Mouse (Mus musculus) limb, embryonic 12.5 days (tissue): ENCODE measurements around the gene Tex45. TPM values are rescaled to one million over a fixed set of nuclear protein-coding genes. Genes with fewer than 3 reads are reported as not detected.

Experiments used
- ATAC-seq: fragments of 200-750 bp; cut with Nextera tagmentation; 2 replicates; pipeline ENCODE4 v1.8.0; 2017; ENCODE audit warnings: low read depth, moderate TSS enrichment; ENCODE audit not compliant: insufficient number of reproducible peaks, insufficient read depth, low FRiP score, low TSS enrichment
- H3K27ac ChIP-seq: fragments of 300-500 bp; sonication (generic); 2 replicates; pipeline ENCODE4 v1.5.1; 2016; ENCODE audit warnings: mild to moderate bottlenecking, moderate library complexity
- H3K27me3 ChIP-seq: fragments of 300-500 bp; sonication (generic); 2 replicates; pipeline ENCODE4 v1.6.1; 2016; ENCODE audit warnings: mild to moderate bottlenecking, moderate library complexity
- H3K36me3 ChIP-seq: fragments of 300-500 bp; sonication (generic); 2 replicates; pipeline ENCODE4 v1.6.1; 2016; ENCODE audit warnings: mild to moderate bottlenecking, moderate library complexity
- H3K4me1 ChIP-seq: fragments of 300-500 bp; sonication (generic); replicated peaks from 2 replicates; pipeline ENCODE4 v1.6.1; 2016
- H3K4me2 ChIP-seq: fragments of 300-500 bp; sonication (generic); 2 replicates; pipeline ENCODE4 v1.6.1; 2016; ENCODE audit warnings: mild to moderate bottlenecking, moderate library complexity
- H3K4me3 ChIP-seq: fragments of 300-500 bp; sonication (generic); replicated peaks from 2 replicates; pipeline ENCODE4 v1.5.1; 2016; ENCODE audit warnings: mild to moderate bottlenecking
- H3K9ac ChIP-seq: fragments of 300-500 bp; sonication (generic); replicated peaks from 2 replicates; pipeline ENCODE4 v1.6.1; 2016; ENCODE audit warnings: mild to moderate bottlenecking, moderate library complexity
- H3K9me3 ChIP-seq: fragments of 300-500 bp; sonication (generic); 2 replicates; pipeline ENCODE4 v1.6.1; 2016; ENCODE audit warnings: mild to moderate bottlenecking, moderate library complexity
- WGBS: fragments of 180-500 bp; shearing (Covaris S2); methylation state at CpG from one replicate; pipeline ENCODE4 v1.1.7; 2016; 5-methylcytosine and 5-hydroxymethylcytosine counted together
- polyA plus RNA-seq: library from polyadenylated mRNA; unstranded; fragments of >200 nt; fragmentation: Nextera tagmentation; extraction: Ambion mirVana; gene quantifications from 2 replicates; pipeline ENCODE4 v1.2.1, GENCODE M21; 2016

The Tex45 gene
- polyA plus RNA-seq, 1 experiment from 2014 or later, result not detected

- H3K9me3 ChIP-seq, result no peaks in the 10 kb centered on the region
- WGBS, result 81% methylated on average over 2 of the region's 2 CpGs
- H3K27ac ChIP-seq, result no peak overlapping the region
- H3K27me3 ChIP-seq, result no peaks in the 10 kb centered on the region
- no peak overlapping the region for H3K4me3 ChIP-seq
- H3K36me3 ChIP-seq, result peaks cover 10% of the 10 kb centered on the region; the same call in 1 of the 2 replicates
- no peak overlapping the region for H3K4me2 ChIP-seq
- H3K4me1 ChIP-seq, result peaks cover 8% of the 10 kb centered on the region; the same call in 1 of the 2 replicates
- H3K9ac ChIP-seq, result no peak overlapping the region
- no peak for ATAC-seq
These were observed 7.4 kb upstream of the Tex45 start for GRCm38 (mm10) chr8:3463248-3463647.

- H3K4me2 ChIP-seq, result no peak overlapping the region
- H3K9me3 ChIP-seq, result no peaks in the 10 kb centered on the region
- 49% methylated on average over 5 of the region's 5 CpGs for WGBS
- no peak overlapping the region for H3K4me3 ChIP-seq
- peak; percentile 48; the same call in 1 of the 2 replicates for ATAC-seq
- no peak overlapping the region for H3K27ac ChIP-seq
- no peaks in the 10 kb centered on the region for H3K27me3 ChIP-seq
- no peaks in the 10 kb centered on the region; the same call in 1 of the 2 replicates for H3K36me3 ChIP-seq
- peaks cover 8% of the 10 kb centered on the region; the same call in 1 of the 2 replicates for H3K4me1 ChIP-seq
- no peak overlapping the region for H3K9ac ChIP-seq
These were observed 6.4 kb upstream of the Tex45 start for GRCm38 (mm10) chr8:3464309-3464708.

GRCm38 (mm10) chr8:3467006-3467885 lies 3.4 kb upstream of the Tex45 start, which contains the start of gene Pex11g:
Gene Pex11g (minus strand): TSS chr8:3467680.
- Histone ChIP-seq H3K27me3 (no peaks in the 10 kb centered on the region), H3K4me3 (peak within 1 kb of the TSS; percentile 50), H3K9me3 (no peaks in the 10 kb centered on the region), H3K27ac (peak within 1 kb of the TSS; percentile 84), H3K9ac (peak within 1 kb of the TSS; percentile 69), H3K4me2 (peak within 1 kb of the TSS; percentile 58), H3K36me3 (no peaks in the 10 kb centered on the region), H3K4me1 (peaks cover 10% of the 10 kb centered on the region; the same call in 1 of the 2 replicates)
- peak; percentile 81 for ATAC-seq
- WGBS, result 8% methylated on average over 32 of the region's 32 CpGs

GRCm38 (mm10) chr8:3467886-3468545 lies 2.6 kb upstream of the Tex45 start:
- H3K4me2 ChIP-seq, result peak overlapping the region; percentile 58
- H3K9ac ChIP-seq, result peak overlapping the region; percentile 69
- WGBS, result 55% methylated on average over 9 of the region's 9 CpGs
- no peak for ATAC-seq
- H3K36me3 ChIP-seq, result no peaks in the 10 kb centered on the region
- peak overlapping the region; percentile 84 for H3K27ac ChIP-seq
- peak overlapping the region; percentile 50 for H3K4me3 ChIP-seq
- H3K27me3 ChIP-seq, result no peaks in the 10 kb centered on the region
- H3K9me3 ChIP-seq, result no peaks in the 10 kb centered on the region
- peaks cover 10% of the 10 kb centered on the region; the same call in 1 of the 2 replicates for H3K4me1 ChIP-seq

- H3K36me3 ChIP-seq, result no peaks in the 10 kb centered on the region
- no peaks in the 10 kb centered on the region for H3K27me3 ChIP-seq
- no peaks in the 10 kb centered on the region for H3K9me3 ChIP-seq
- H3K9ac ChIP-seq, result no peak overlapping the region
- H3K4me2 ChIP-seq, result no peak overlapping the region
- no peak overlapping the region for H3K4me3 ChIP-seq
- H3K4me1 ChIP-seq, result peaks cover 10% of the 10 kb centered on the region; the same call in 1 of the 2 replicates
- ATAC-seq, result no peak
- no peak overlapping the region for H3K27ac ChIP-seq
- WGBS, result 83% methylated on average over 1 of the region's 1 CpGs
These were observed 1.8 kb upstream of the Tex45 start for GRCm38 (mm10) chr8:3468838-3469237.

- Histone ChIP-seq H3K27ac (no peak overlapping the region), H3K4me2 (peak overlapping the region; percentile 53), H3K4me1 (0 out of 2 replicates have a peak, but pooled peaks cover 6% of the 10 kb centered on the region), H3K9me3 (no peaks in the 10 kb centered on the region), H3K4me3 (peak overlapping the region; percentile 30), H3K27me3 (peaks cover 27% of the 10 kb centered on the region), H3K9ac (peak overlapping the region; percentile 45), H3K36me3 (no peaks in the 10 kb centered on the region)
- 21% methylated on average over 37 of the region's 37 CpGs for WGBS
- no peak for ATAC-seq
These were observed 5.2 kb downstream of the Tex45 start for GRCm38 (mm10) chr8:3475715-3476429.

- H3K36me3 ChIP-seq, result no peaks in the 10 kb centered on the region
- no peak overlapping the region for H3K4me2 ChIP-seq
- no peak overlapping the region for H3K27ac ChIP-seq
- no peak for ATAC-seq
- no peak overlapping the region for H3K9ac ChIP-seq
- H3K4me1 ChIP-seq, result 0 out of 2 replicates have a peak, but pooled peaks cover 6% of the 10 kb centered on the region
- WGBS, result 72% methylated on average over 4 of the region's 4 CpGs
- no peaks in the 10 kb centered on the region for H3K9me3 ChIP-seq
- H3K4me3 ChIP-seq, result no peak overlapping the region
- H3K27me3 ChIP-seq, result peaks cover 25% of the 10 kb centered on the region
These were observed 9.6 kb downstream of the Tex45 start for GRCm38 (mm10) chr8:3480221-3480785.

- no peak overlapping the region for H3K4me3 ChIP-seq
- peaks cover 13% of the 10 kb centered on the region; the same call in 1 of the 2 replicates for H3K27me3 ChIP-seq
- H3K9me3 ChIP-seq, result no peaks in the 10 kb centered on the region
- 70% methylated on average over 5 of the region's 5 CpGs for WGBS
- H3K4me1 ChIP-seq, result no peaks in the 10 kb centered on the region
- H3K4me2 ChIP-seq, result no peak overlapping the region
- H3K9ac ChIP-seq, result no peak overlapping the region
- no peaks in the 10 kb centered on the region for H3K36me3 ChIP-seq
- no peak for ATAC-seq
- no peak overlapping the region for H3K27ac ChIP-seq
These were observed 10.9 kb downstream of the Tex45 start for GRCm38 (mm10) chr8:3481605-3482004.

GRCm38 (mm10) chr8:3482240-3482740 lies 11.6 kb downstream of the Tex45 start:
- no peak for ATAC-seq
- Histone ChIP-seq H3K27ac (no peak overlapping the region), H3K9me3 (no peaks in the 10 kb centered on the region), H3K36me3 (no peaks in the 10 kb centered on the region), H3K9ac (no peak overlapping the region), H3K4me2 (no peak overlapping the region), H3K27me3 (peaks cover 9% of the 10 kb centered on the region; the same call in 1 of the 2 replicates), H3K4me1 (no peaks in the 10 kb centered on the region), H3K4me3 (no peak overlapping the region)
- WGBS, result 87% methylated on average over 22 of the region's 22 CpGs

- H3K4me1 ChIP-seq, result no peaks in the 10 kb centered on the region
- H3K9ac ChIP-seq, result no peak overlapping the region
- no peaks in the 10 kb centered on the region for H3K36me3 ChIP-seq
- no peaks in the 10 kb centered on the region for H3K9me3 ChIP-seq
- no peak overlapping the region for H3K4me2 ChIP-seq
- H3K27me3 ChIP-seq, result no peaks in the 10 kb centered on the region
- WGBS, result 83% methylated on average over 7 of the region's 7 CpGs
- ATAC-seq, result no peak
- no peak overlapping the region for H3K4me3 ChIP-seq
- H3K27ac ChIP-seq, result no peak overlapping the region
These were observed 12.9 kb downstream of the Tex45 start for GRCm38 (mm10) chr8:3483546-3483945.
